Comparison of ENCODE assay signal across 8 mouse cellular contexts in the genomic region with DNA sequence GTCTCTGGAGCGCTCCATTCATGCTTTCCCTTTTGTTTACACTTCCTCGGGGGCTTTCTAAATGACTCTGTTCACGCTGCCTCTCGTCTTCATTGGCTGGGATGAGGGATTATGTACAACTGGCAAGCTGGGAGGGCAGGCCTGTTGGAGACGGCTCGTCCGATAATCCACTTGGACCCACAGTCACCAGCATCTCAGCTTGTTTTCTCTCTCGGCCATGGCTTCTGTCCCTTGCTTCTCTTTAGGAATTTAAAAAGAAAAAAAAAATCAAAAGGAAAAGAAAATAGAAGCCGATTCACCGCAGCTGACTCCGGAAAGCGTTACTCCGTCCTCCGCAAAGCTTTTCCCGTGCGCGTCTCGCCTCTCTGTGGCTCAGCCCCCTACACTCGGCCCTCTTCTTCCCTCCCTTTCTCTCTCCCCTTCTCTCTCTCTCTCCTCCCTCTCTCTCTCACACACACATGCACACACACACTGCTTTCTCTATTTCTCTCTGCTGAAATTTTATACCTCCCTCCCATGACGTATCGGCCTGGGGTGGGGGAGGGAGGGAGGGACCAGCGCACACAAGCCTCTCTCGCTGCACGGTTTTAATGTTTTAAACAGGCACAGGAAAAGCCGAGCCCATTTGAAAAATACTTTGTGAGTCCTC. TPM values are rescaled to one million over a fixed set of nuclear protein-coding genes. Genes with fewer than 3 reads are reported as not detected.
DNase-seq lines count a peak whose midpoint lies in the region; ATAC-seq and TF ChIP-seq lines count a peak whose summit lies in the region.

A gene (minus strand): TSS at position 489 of the 649 bp plus-strand sequence.

- H3K27ac ChIP-seq in forebrain, postnatal 0 days (ENCODE audit: low read depth, low read length) = peak within 1 kb of the TSS; percentile 80
- H3K27ac ChIP-seq in hindbrain, embryonic 14.5 days = peak within 1 kb of the TSS; percentile 33

- peak; percentile 57 to 61 for DNase-seq in right cerebral cortex, postnatal 10 days (ENCODE audit: low spot score in 2 of 2)
- DNase-seq in right cerebral cortex, postnatal 4 days = no peak
- DNase-seq in brain, embryonic 18.5 days (ENCODE audit: low read depth, low spot score) = peak; percentile 36
- DNase-seq in forebrain, postnatal 0 days = peak; percentile 66
- peak; percentile 52 for DNase-seq in hindbrain, embryonic 14.5 days (ENCODE audit: low spot score)
- peak; percentile 45 for DNase-seq in liver
- peak; percentile 75 for DNase-seq in naive thymus-derived CD4-positive, alpha-beta T cell, adult 2 months (ENCODE audit: low read depth)
- peak; percentile 26 for DNase-seq in urinary bladder, postnatal 25 days (ENCODE audit: low spot score)

- peak within 1 kb of the TSS; percentile 48 for H3K9ac ChIP-seq in forebrain, postnatal 0 days
- H3K9ac ChIP-seq in hindbrain, embryonic 14.5 days = peak within 1 kb of the TSS; percentile 63

- H3K4me1 ChIP-seq in forebrain, postnatal 0 days (ENCODE audit: insufficient read depth) = peaks cover 11% of the 10 kb centered on the region; the same call in 1 of the 2 replicates
- peaks cover 34% of the 10 kb centered on the region for H3K4me1 ChIP-seq in hindbrain, embryonic 14.5 days (replicated peaks; ENCODE audit: control insufficient read depth, insufficient read depth, low read length)

- peak within 1 kb of the TSS; percentile 54 for H3K4me3 ChIP-seq in forebrain, postnatal 0 days (ENCODE audit: low read depth, low read length)
- peak within 1 kb of the TSS; percentile 45 for H3K4me3 ChIP-seq in hindbrain, embryonic 14.5 days (replicated peaks; ENCODE audit: low read length)

- under 1% methylated on average over 25 of the region's 25 CpGs for WGBS in forebrain, postnatal 0 days
- WGBS in hindbrain, embryonic 14.5 days = under 1% methylated on average over 25 of the region's 25 CpGs

- no peak for TF ChIP-seq CTCF in forebrain, postnatal 0 days (IDR thresholded peaks at IDR 0.05; ENCODE audit: low read depth)

- peak within 1 kb of the TSS; percentile 99 for H3K4me2 ChIP-seq in forebrain, postnatal 0 days (ENCODE audit: low read depth)
- H3K4me2 ChIP-seq in hindbrain, embryonic 14.5 days (replicated peaks) = peak within 1 kb of the TSS; percentile 96

- no peaks in the 10 kb centered on the region for H3K9me3 ChIP-seq in forebrain, postnatal 0 days (ENCODE audit: low read length)
- no peaks in the 10 kb centered on the region for H3K9me3 ChIP-seq in hindbrain, embryonic 14.5 days (ENCODE audit: control insufficient read depth, low read length)

- ATAC-seq in forebrain, postnatal 0 days = peak; percentile 64
- ATAC-seq in hindbrain, embryonic 14.5 days (ENCODE audit: low FRiP score) = peak; percentile 58

- no peaks in the 10 kb centered on the region for H3K27me3 ChIP-seq in forebrain, postnatal 0 days (ENCODE audit: insufficient read depth, low read length)
- no peaks in the 10 kb centered on the region for H3K27me3 ChIP-seq in hindbrain, embryonic 14.5 days (ENCODE audit: control insufficient read depth, insufficient read depth, low read length)

- no peaks in the 10 kb centered on the region for H3K36me3 ChIP-seq in forebrain, postnatal 0 days (ENCODE audit: insufficient read depth)
- no peaks in the 10 kb centered on the region for H3K36me3 ChIP-seq in hindbrain, embryonic 14.5 days (replicated peaks; ENCODE audit: control insufficient read depth, insufficient read depth)

RNA-seq across cellular contexts. Expression of the gene that starts here (rescaled TPM):
- total RNA-seq in forebrain, postnatal 0 days (2014; rRNA removed) = 6.5 and 7.3 TPM in 2 replicates
- polyA plus RNA-seq in forebrain, postnatal 0 days (2015; fragmentation: Nextera tagmentation; extraction: Ambion mirVana) = 5.3 and 6.8 TPM in 2 replicates
- polyA plus RNA-seq in hindbrain, embryonic 14.5 days (2014; fragmentation: Nextera tagmentation; extraction: Ambion mirVana) = 3.6 and 4.0 TPM in 2 replicates
